In genomic region chr9:94696539-94697079, GRCm38 (mm10) we compare ENCODE assay signal across 9 mouse cellular contexts. TPM values are rescaled to one million over a fixed set of nuclear protein-coding genes. Genes with fewer than 3 reads are reported as not detected.
A peak's percentile ranks its signal among the peaks of the same experiment; 100 is the strongest.
DNase-seq lines count a peak whose midpoint lies in the region; ATAC-seq lines count a peak whose summit lies in the region.
"Had no signal": no experiment of that assay in that cellular context is flagged by ENCODE, and none has a peak within 500 bp of the region (broad histone marks: within the 10 kb centered on the region; RNA-seq: fewer than 3 reads in every experiment).

No protein-coding gene starts in this region.

- no peaks in the 10 kb centered on the region for H3K9me3 ChIP-seq in lung, embryonic 16.5 days (ENCODE audit: control insufficient read depth, low read length)
- no peaks in the 10 kb centered on the region for H3K9me3 ChIP-seq in midbrain, embryonic 15.5 days

- peak; percentile 28 to 37 for DNase-seq in spleen, postnatal 36 days (ENCODE audit: low spot score in 2 of 2)
- DNase-seq in spleen, adult 12 weeks (ENCODE audit: low spot score) = no peak
- peak; percentile 23 to 50 for DNase-seq in thymus, postnatal 36 days
- no peak for DNase-seq in left cerebral cortex, postnatal 25 days (ENCODE audit: low spot score in 2 of 2)
- DNase-seq in gastrocnemius, postnatal 10 days = no peak

- H3K4me2 ChIP-seq in lung, embryonic 16.5 days (ENCODE audit: low read depth, low read length) = 0 out of 2 replicates have a peak overlapping the region, but pooled peaks have one; percentile 20
- H3K4me2 ChIP-seq in midbrain, embryonic 15.5 days = no peak overlapping the region

- peak; percentile 84 for ATAC-seq in granulocyte monocyte progenitor cell, adult 5-6 weeks (replicated peaks; ENCODE audit: poor library complexity, severe bottlenecking)
- peak; percentile 74 for ATAC-seq in lung, embryonic 16.5 days (ENCODE audit: low read depth)
- ATAC-seq in midbrain, embryonic 15.5 days (replicated peaks) = no peak

- no peaks in the 10 kb centered on the region for H3K36me3 ChIP-seq in lung, embryonic 16.5 days (ENCODE audit: control insufficient read depth, insufficient read depth, low read length)
- H3K36me3 ChIP-seq in midbrain, embryonic 15.5 days (replicated peaks) = no peaks in the 10 kb centered on the region

- H3K4me1 ChIP-seq in lung, embryonic 16.5 days (replicated peaks; ENCODE audit: control insufficient read depth, insufficient read depth, low read length) = peaks cover 11% of the 10 kb centered on the region
- no peaks in the 10 kb centered on the region for H3K4me1 ChIP-seq in midbrain, embryonic 15.5 days

- H3K27me3 ChIP-seq in lung, embryonic 16.5 days (ENCODE audit: control insufficient read depth, insufficient read depth, low read depth, low read length) = no peaks in the 10 kb centered on the region
- no peaks in the 10 kb centered on the region for H3K27me3 ChIP-seq in midbrain, embryonic 15.5 days (replicated peaks)

- intact Hi-C loops in left cerebral cortex, postnatal 25 days (cut with DNase I) = no loop called here

- H3K4me3 ChIP-seq in lung, embryonic 16.5 days (ENCODE audit: low read length) = no peak overlapping the region
- no peak overlapping the region for H3K4me3 ChIP-seq in midbrain, embryonic 15.5 days
- H3K4me3 ChIP-seq: layer of hippocampus, adult 2 months had no signal

- 18% methylated on average over 9 of the region's 9 CpGs for WGBS in lung, embryonic 16.5 days
- WGBS in midbrain, embryonic 15.5 days = 80% methylated on average over 9 of the region's 9 CpGs

- H3K9ac ChIP-seq in lung, embryonic 16.5 days (ENCODE audit: low read length) = no peak overlapping the region
- H3K9ac ChIP-seq in midbrain, embryonic 15.5 days = no peak overlapping the region

- no peak overlapping the region; the same call in 1 of the 2 replicates for H3K27ac ChIP-seq in lung, embryonic 16.5 days (ENCODE audit: low read length)
- no peak overlapping the region for H3K27ac ChIP-seq in midbrain, embryonic 15.5 days
- H3K27ac ChIP-seq: layer of hippocampus, adult 2 months had no signal

RNA-seq across cellular contexts. Expression of gene Slc9a9, which starts 26.9 kb away (rescaled TPM):
- total RNA-seq in granulocyte monocyte progenitor cell, adult 5-6 weeks (2014; fragmentation: Nextera tagmentation) = 10.5 and 13.8 TPM in 2 replicates
- total RNA-seq in granulocyte monocyte progenitor cell, adult 5-6 weeks (2017) = 7.6 and 11.1 TPM in 2 replicates
- 4.4 and 4.9 TPM in 2 replicates for polyA plus RNA-seq in lung, embryonic 16.5 days (2015; fragmentation: Nextera tagmentation; extraction: Ambion mirVana)
- polyA plus RNA-seq in midbrain, embryonic 15.5 days (2015; fragmentation: Nextera tagmentation; extraction: Ambion mirVana) = 6.4 and 7.3 TPM in 2 replicates
- 10 to 100 TPM; 17.9 to 24.0 TPM for total RNA-seq in left cerebral cortex, postnatal 25 days (2021)
- 1 to 10 TPM; 4.3 to 6.3 TPM for total RNA-seq in gastrocnemius, postnatal 10 days (2021)

Comparison
In these comparisons a context has a peak if more than half of its experiments do, and no peak if none do; other contexts are left out.
1. DNase-seq: peak in spleen, postnatal 36 days (2 of 2) and thymus, postnatal 36 days (2 of 2); none in spleen, adult 12 weeks (single experiment), left cerebral cortex, postnatal 25 days (0 of 2) and gastrocnemius, postnatal 10 days (single experiment).